Mouse (Mus musculus) kidney, adult 2 months (tissue): Measurements from ENCODE around the gene Zdhhc19.

ENCODE experiments used
- CTCF ChIP-seq: fragments of 200-500 bp; conservative IDR thresholded peaks from 2 replicates; pipeline ENCODE4 v1.5.1; 2011; ENCODE audit warnings: low read depth, mild to moderate bottlenecking, control low read depth, low read length, moderate library complexity, mixed read lengths; ENCODE audit not compliant: insufficient read depth, insufficient read length
- POLR2A ChIP-seq: fragments of 200-500 bp; IDR thresholded peaks from one replicate; pipeline ENCODE4 v1.6.1; 2011; ENCODE audit warnings: low read depth, low read length, control low read depth

- TF ChIP-seq CTCF (no peak), POLR2A (no peak)
These were observed 2.9 kb downstream of the Zdhhc19 start for GRCm38 (mm10) chr16:32498996-32499395.
